Mouse (Mus musculus): ENCODE results near the gene Pex10.

DNA sequence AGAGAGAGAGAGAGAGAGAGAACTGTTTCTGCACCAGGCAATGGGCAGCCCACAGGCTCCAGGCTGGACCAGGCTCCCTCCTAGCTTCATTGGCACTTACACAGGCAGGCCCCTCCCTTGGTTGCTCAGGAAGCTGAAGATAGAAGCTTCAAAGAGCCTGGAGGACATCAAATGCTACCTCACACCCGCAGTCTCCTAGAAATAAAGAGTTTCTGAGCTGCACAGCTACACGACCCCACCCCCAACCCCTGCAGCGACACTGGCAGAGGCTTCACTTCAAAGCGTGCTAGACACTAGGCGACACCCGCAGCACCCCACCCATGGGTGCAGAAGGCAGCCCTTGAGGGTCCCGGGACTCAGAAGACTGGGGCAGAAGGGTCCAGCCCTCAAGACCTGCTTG lies 16.7 kb upstream of the Pex10 start:
- no peak for TF ChIP-seq EP300 (IDR thresholded peaks at IDR 0.05; ENCODE audit: low read depth)
- no peak for TF ChIP-seq CTCF (IDR thresholded peaks at IDR 0.05; ENCODE audit: low read depth)
